Mouse (Mus musculus) spleen, adult 2 months (tissue): ENCODE data around the gene Hormad1. TPM values are rescaled to one million over a fixed set of nuclear protein-coding genes. Genes with fewer than 3 reads are reported as not detected.

ENCODE experiments used
- DNase-seq, 2 experiments: peaks; one replicate each; pipeline versions ENCODE4 v3.0.0 to v3.0.0-alpha.2; 2012 to 2021; ENCODE audit warnings: low spot score in 2 of 2, low read depth in 1 of 2
- H3K27ac ChIP-seq: fragments of 200-500 bp; 2 replicates; pipeline ENCODE4 v1.5.1; 2012; ENCODE audit warnings: low read length, inconsistent platforms; ENCODE audit not compliant: insufficient read depth
- H3K27me3 ChIP-seq: fragments of 200-500 bp; 2 replicates; pipeline ENCODE4 v1.6.1; 2012; ENCODE audit warnings: mild to moderate bottlenecking, moderate library complexity, low read length, inconsistent platforms; ENCODE audit not compliant: control insufficient read depth, insufficient read depth
- H3K36me3 ChIP-seq: fragments of 200-500 bp; 2 replicates; pipeline ENCODE4 v1.6.1; 2012; ENCODE audit warnings: mild to moderate bottlenecking, low read length, inconsistent platforms; ENCODE audit not compliant: control insufficient read depth, insufficient read depth
- H3K4me1 ChIP-seq: fragments of 200-500 bp; 2 replicates; pipeline ENCODE4 v1.6.1; 2011; ENCODE audit warnings: inconsistent platforms; ENCODE audit not compliant: control insufficient read depth, insufficient read depth, insufficient read length
- H3K4me3 ChIP-seq: fragments of 200-500 bp; 2 replicates; pipeline ENCODE4 v1.5.1; 2011; ENCODE audit warnings: mild to moderate bottlenecking, inconsistent platforms; ENCODE audit not compliant: insufficient read depth, insufficient read length; ENCODE audit errors: extremely low read depth
- CTCF ChIP-seq: fragments of 200-500 bp; IDR thresholded peaks from 2 replicates; pipeline ENCODE4 v1.5.1; 2011; ENCODE audit warnings: mild to moderate bottlenecking, inconsistent platforms; ENCODE audit not compliant: insufficient read depth, insufficient read length, insufficient replicate concordance; ENCODE audit errors: extremely low read depth
- POLR2A ChIP-seq: fragments of 200-500 bp; IDR thresholded peaks from 2 replicates; pipeline ENCODE4 v1.6.1; 2011; ENCODE audit warnings: low read depth, low read length, inconsistent platforms
- WGBS: fragments of 180-500 bp; shearing (Covaris S2); methylation state at CpG from one replicate; pipeline ENCODE4 v1.1.7; 2018; 5-methylcytosine and 5-hydroxymethylcytosine counted together
- polyA plus RNA-seq: library from polyadenylated mRNA; depleted of rRNA; stranded (reverse); fragments of >200 nt; gene quantifications from 2 replicates; pipeline ENCODE4 v1.2.3, GENCODE M21; 2012; rRNA removed

The Hormad1 gene
- not detected in 2 replicates for polyA plus RNA-seq

DNA sequence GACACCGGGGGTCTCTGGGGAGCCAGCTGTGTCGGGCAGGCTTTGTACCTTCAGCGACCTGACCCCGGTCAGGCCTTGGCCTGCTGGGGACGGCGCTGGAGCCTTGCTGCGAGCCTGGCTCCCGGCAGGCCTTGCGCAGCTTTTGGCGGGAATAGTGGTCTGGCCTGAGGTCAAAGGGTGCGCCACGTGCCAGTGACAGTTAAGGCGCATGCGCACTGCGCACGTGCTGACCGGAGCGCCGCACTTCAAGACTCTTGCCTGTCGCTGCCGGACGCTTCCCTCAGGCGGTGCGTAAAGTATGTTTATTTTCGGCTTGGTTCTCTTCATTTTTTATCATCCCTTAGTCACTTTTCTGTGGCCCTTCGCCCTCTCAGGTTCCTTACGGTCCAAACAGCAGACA is at the start of gene Hormad1:
TSS of gene Hormad1 (plus strand) at position 241 of the 400 bp plus-strand sequence.
- WGBS = 95% methylated on average over 27 of the region's 27 CpGs
- Histone ChIP-seq H3K4me3 (no peak within 1 kb of the TSS), H3K27me3 (no peaks in the 10 kb centered on the region), H3K36me3 (peaks cover 1% of the 10 kb centered on the region; the same call in 1 of the 2 replicates), H3K4me1 (no peaks in the 10 kb centered on the region), H3K27ac (no peak within 1 kb of the TSS)
- TF ChIP-seq CTCF (no peak), POLR2A (no peak)
- no peak for DNase-seq

DNA sequence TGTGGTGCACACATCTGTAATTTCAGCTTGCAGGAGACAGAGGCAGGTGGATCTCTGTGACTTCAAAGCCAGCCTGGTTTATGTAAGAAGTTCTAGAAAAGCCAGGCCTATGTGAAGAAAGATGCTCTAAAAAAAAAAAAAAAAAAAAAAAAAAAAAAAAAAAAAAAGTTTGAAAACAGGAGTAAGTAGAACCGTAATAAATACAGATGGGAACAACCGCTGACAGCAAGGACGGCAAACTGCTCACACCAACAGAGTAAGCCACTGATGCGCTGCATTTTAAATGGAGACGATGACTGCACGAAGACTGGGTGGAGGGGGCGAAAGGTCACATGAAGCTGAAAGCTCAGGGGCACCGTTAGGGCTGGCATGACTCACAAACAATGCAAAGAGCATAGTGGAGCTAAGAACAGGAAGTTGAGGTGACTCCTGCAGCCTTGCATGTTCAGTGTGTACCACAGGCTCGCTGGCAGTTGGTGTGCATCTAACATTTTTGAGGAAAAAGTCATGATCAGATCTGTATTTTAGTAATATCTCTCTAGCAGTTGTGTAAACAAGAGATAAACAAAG is 47.8 kb upstream of the Hormad1 start:
- 8% methylated on average over 9 of the region's 9 CpGs for WGBS
- Histone ChIP-seq H3K27me3 (no peaks in the 10 kb centered on the region), H3K4me1 (peaks cover 6% of the 10 kb centered on the region; the same call in 1 of the 2 replicates), H3K27ac (peak overlapping the region; percentile 37; the same call in 1 of the 2 replicates), H3K4me3 (no peak overlapping the region), H3K36me3 (no peaks in the 10 kb centered on the region)
- DNase-seq = peak in 1 of 2 experiments; percentile 40
- TF ChIP-seq CTCF (no peak), POLR2A (no peak)

DNA sequence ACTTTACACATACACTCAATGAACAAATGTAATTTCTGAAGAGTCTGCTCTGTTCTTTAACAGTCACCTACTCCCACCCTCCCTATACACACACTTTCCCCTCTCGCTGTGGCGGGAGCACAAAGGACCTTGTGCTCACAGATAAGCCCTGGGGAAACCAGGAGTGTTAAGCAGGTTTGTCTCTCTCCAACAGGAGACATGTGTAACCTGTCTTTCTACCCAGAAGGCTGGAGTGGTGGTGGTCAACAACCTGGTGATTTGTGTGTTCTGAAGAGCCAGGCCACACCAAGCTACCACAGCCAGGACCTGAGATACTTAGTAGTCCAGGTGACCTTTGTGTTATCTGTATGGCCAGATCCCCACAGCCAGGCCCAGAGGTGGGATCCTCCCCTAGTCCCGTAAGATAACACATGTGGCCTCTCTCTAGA is 42.8 kb upstream of the Hormad1 start:
- H3K27ac ChIP-seq = no peak overlapping the region
- 88% methylated on average over 3 of the region's 3 CpGs for WGBS
- H3K4me3 ChIP-seq = no peak overlapping the region
- H3K4me1 ChIP-seq = peaks cover 28% of the 10 kb centered on the region; the same call in 1 of the 2 replicates
- DNase-seq = no peak
- TF ChIP-seq CTCF (no peak), POLR2A (no peak)
- no peaks in the 10 kb centered on the region for H3K36me3 ChIP-seq
- no peaks in the 10 kb centered on the region for H3K27me3 ChIP-seq

DNA sequence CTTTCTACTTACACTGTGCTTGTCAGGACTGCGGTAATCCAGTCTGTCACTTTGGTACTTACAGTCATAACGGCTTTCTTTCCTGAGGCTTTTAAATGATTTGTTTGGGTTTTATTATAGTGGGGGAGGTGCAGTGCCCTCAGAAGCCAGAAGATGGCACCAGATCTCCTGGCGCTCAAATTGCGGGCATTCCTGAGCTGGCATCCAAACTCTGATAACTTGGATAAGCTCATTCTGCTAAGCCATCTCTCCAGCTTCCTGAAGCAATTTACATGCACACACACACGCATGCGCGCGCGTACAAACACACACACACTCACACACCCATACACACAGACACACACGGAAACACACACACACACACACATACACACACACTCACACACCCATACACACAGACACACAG is 42.0 kb upstream of the Hormad1 start:
- peak in 1 of 2 experiments; percentile 52 for DNase-seq
- WGBS = 27% methylated on average over 10 of the region's 10 CpGs
- H3K4me3 ChIP-seq = no peak overlapping the region
- H3K27me3 ChIP-seq = no peaks in the 10 kb centered on the region
- H3K36me3 ChIP-seq = no peaks in the 10 kb centered on the region
- TF ChIP-seq POLR2A (no peak), CTCF (peak; percentile 84)
- peak overlapping the region; percentile 12; the same call in 1 of the 2 replicates for H3K27ac ChIP-seq
- H3K4me1 ChIP-seq = peaks cover 26% of the 10 kb centered on the region; the same call in 1 of the 2 replicates

DNA sequence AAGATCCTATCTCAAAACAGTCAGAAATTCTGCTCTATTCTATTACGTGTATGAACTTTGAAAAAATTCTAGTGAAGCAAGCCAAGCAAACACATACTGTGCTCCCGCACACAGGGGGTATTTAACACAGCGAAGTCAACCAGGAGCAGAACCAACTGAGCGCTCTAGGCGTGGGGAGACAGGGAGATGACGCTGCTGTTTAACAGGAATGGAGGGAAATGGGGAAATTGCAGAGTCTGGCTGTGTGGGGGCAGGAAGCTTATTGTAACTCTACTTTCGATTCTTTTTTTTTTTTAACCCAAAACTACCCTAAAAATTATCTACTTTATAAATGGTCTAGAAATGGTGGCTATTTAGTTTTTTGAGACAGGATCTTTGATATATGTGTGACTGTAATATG is 40.6 kb upstream of the Hormad1 start:
- no peak for TF ChIP-seq POLR2A
- TF ChIP-seq CTCF = no peak
- peak overlapping the region; percentile 71 for H3K27ac ChIP-seq
- 19% methylated on average over 7 of the region's 7 CpGs for WGBS
- DNase-seq = no peak
- H3K27me3 ChIP-seq = no peaks in the 10 kb centered on the region
- H3K36me3 ChIP-seq = no peaks in the 10 kb centered on the region
- H3K4me3 ChIP-seq = no peak overlapping the region
- H3K4me1 ChIP-seq = peaks cover 36% of the 10 kb centered on the region

DNA sequence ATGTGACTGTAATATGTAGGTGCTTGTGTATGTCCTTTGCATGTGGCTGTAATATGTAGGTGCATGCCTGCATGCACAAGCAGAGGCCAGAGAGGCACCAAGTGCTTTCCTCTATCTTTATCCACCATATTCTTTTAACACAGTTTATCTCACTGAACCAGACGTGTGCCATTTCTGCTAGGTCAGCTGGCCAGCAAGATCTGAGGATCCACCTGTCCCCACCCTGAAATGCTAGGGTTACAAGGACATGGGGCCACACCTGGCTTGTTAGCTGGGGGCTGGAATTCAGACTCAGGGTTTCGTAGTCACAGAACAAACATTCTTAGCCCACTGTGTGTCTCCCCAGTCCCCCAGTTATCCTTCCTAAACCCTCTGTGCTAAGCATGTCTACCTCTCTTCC is 40.2 kb upstream of the Hormad1 start:
- peak overlapping the region; percentile 57 for H3K27ac ChIP-seq
- DNase-seq = no peak
- no peak for TF ChIP-seq POLR2A
- H3K27me3 ChIP-seq = no peaks in the 10 kb centered on the region
- peaks cover 36% of the 10 kb centered on the region for H3K4me1 ChIP-seq
- no peak overlapping the region for H3K4me3 ChIP-seq
- 78% methylated on average over 2 of the region's 2 CpGs for WGBS
- H3K36me3 ChIP-seq = no peaks in the 10 kb centered on the region

- no peak overlapping the region for H3K4me3 ChIP-seq
- 84% methylated on average over 3 of the region's 3 CpGs for WGBS
- TF ChIP-seq POLR2A (no peak), CTCF (no peak)
- no peaks in the 10 kb centered on the region for H3K27me3 ChIP-seq
- H3K27ac ChIP-seq = peak overlapping the region; percentile 80
- no peaks in the 10 kb centered on the region for H3K36me3 ChIP-seq
- H3K4me1 ChIP-seq = peaks cover 36% of the 10 kb centered on the region
- no peak for DNase-seq
These were observed 39.4 kb upstream of the Hormad1 start for GRCm38 (mm10) chr3:95520100-95520499.
